Mouse (Mus musculus) kidney, adult 2 months (tissue): Measurements from ENCODE around the gene Olfr1500.

Experiments used
- CTCF ChIP-seq: fragments of 200-500 bp; conservative IDR thresholded peaks from 2 replicates; pipeline ENCODE4 v1.5.1; 2011; ENCODE audit warnings: low read depth, mild to moderate bottlenecking, control low read depth, low read length, moderate library complexity, mixed read lengths; ENCODE audit not compliant: insufficient read depth, insufficient read length
- POLR2A ChIP-seq: fragments of 200-500 bp; IDR thresholded peaks from one replicate; pipeline ENCODE4 v1.6.1; 2011; ENCODE audit warnings: low read depth, low read length, control low read depth

DNA sequence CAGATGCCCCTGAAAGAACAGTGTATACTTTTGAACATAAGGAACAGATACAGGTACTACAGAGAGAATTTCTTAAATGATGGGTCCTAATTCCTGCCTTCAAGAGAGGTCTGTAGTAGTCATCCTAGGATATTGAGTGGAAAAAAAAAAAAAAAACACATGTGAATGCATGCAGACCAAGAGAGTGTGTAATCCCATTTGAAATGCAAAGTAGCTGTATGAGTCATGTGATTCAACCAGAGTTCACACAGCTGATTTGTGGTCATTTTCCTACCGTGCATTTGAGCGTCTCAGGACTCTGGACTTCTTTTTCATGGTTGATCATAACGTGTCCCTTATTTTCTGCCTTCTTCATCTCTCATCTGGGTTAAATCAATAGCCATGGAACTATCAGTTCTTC is 1.8 kb downstream of the Olfr1500 start:
- TF ChIP-seq CTCF: no peak
- no peak for TF ChIP-seq POLR2A
